Mouse (Mus musculus): ENCODE data around the gene Ahdc1. TPM values are rescaled to one million over a fixed set of nuclear protein-coding genes. Genes with fewer than 3 reads are reported as not detected.

Ahdc1 gene
- polyA plus RNA-seq, 1 experiment from 2014 or later = 8.1 TPM

DNA sequence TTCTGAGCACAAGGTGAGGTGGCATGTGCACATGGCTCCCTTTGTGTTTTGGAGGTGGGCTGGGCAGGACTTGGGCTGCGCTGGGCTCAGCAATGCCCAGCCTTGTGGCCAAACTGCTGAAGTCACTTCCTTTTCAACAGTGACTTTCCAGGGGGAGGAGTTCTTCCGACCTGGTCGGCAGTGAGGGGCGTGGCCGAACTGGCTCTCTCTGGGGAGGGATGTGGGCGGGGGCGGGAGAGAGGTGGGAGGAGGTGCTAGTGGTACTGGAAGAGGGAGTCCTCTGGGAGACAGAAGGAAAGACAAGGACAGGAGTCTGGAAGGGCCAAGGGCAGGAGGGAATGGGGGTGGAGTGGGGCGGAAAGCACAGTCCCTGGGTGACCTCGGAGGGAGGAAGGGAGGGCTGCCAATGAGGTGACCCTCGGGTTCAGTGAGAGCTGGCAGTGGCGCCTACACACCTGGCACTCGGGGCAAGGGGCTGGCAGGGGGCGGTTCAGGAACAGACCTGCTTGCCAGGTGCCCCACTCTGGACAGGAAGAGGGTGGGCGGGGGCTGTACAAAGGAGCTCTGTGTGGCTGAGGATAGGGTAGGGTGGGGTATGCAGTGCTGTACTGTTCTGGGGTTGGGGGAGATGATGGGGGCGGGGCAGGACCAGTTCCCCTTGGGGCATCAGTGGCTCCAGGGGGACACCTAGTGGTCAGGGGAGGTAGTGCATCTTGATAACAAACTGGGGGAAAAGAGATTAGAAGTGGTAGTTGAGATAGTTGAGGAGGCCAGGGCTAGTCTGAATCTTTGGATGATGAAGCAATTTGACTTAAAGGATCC, 45.2 kb downstream of the Ahdc1 start:
- Histone ChIP-seq H3K27me3 (no peaks in the 10 kb centered on the region), H3K9me3 (no peaks in the 10 kb centered on the region), H3K9ac (no peak overlapping the region), H3K4me1 (peaks cover 63% of the 10 kb centered on the region), H3K27ac (peak overlapping the region; percentile 53; the same call in 1 of the 2 replicates), H3K36me3 (replicated peaks) (peaks cover 15% of the 10 kb centered on the region), H3K4me3 (replicated peaks) (no peak overlapping the region), H3K4me2 (peak overlapping the region; percentile 19; the same call in 1 of the 2 replicates)
- ATAC-seq (ENCODE audit: low FRiP score) = peak; percentile 71
- WGBS = 3% methylated on average over 15 of the region's 15 CpGs

DNA sequence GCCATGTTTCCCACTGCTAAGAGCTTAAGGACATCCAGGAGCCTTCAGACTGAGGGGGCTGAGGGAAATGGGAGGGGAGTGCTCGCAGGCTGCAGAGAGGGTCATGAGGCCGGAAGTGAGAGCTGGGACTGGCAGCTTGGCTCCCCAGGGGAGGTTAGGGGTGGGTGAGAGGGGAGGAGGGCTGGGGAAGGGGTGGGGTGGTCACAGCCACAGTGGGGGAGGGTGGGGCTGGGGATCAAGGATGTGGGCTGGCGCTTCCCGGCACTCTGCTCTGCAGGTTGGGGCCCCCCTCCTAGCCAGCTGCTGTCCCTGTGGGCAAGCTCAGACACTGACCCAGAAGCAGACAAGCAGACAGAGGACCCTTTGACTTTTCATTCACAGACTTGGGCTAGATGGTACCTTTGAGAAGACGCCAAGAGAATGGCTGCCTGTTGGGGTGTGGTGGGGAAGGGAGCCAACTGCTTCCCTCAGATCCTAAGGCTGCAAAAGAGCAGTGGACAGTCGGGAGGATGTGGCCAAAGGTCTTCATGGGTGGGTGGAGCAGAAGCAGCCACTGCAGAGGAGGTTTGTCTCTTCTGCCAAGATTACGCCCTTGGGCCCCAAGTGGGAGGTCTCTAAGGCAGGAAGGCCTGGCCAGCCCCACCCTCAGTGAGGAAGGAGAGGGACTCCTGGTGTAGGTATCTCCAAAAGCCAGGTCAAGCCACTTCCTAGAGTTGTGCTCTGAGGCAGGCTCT, 46.5 kb downstream of the Ahdc1 start:
- Histone ChIP-seq H3K9ac (no peak overlapping the region), H3K27me3 (no peaks in the 10 kb centered on the region), H3K4me3 (replicated peaks) (no peak overlapping the region), H3K4me2 (no peak overlapping the region), H3K9me3 (no peaks in the 10 kb centered on the region), H3K4me1 (peaks cover 51% of the 10 kb centered on the region), H3K27ac (no peak overlapping the region), H3K36me3 (replicated peaks) (peaks cover 28% of the 10 kb centered on the region)
- ATAC-seq (ENCODE audit: low FRiP score) = no peak
- 48% methylated on average over 7 of the region's 7 CpGs for WGBS

DNA sequence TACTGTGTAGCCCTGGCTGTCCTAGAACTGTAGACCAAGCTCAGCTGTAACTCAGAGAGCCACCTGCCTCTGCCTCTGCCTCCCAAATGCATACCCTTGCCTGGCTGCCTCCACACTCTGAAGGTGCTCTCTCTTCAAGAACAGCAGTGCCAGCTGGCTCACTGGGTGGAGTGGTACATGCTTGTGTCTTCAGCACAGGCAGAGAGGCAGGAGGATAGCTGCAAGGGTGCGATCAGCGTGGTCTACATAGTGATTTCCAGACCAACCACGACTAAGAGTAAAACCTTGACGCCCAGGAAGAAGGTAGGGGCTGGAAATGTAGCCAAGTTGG, 47.0 kb downstream of the Ahdc1 start:
- Histone ChIP-seq H3K27ac (no peak overlapping the region), H3K4me2 (no peak overlapping the region), H3K9ac (no peak overlapping the region), H3K4me3 (replicated peaks) (no peak overlapping the region), H3K36me3 (replicated peaks) (peaks cover 33% of the 10 kb centered on the region), H3K9me3 (no peaks in the 10 kb centered on the region), H3K27me3 (no peaks in the 10 kb centered on the region), H3K4me1 (peaks cover 45% of the 10 kb centered on the region)
- 90% methylated on average over 4 of the region's 4 CpGs for WGBS
- no peak for ATAC-seq (ENCODE audit: low FRiP score)

DNA sequence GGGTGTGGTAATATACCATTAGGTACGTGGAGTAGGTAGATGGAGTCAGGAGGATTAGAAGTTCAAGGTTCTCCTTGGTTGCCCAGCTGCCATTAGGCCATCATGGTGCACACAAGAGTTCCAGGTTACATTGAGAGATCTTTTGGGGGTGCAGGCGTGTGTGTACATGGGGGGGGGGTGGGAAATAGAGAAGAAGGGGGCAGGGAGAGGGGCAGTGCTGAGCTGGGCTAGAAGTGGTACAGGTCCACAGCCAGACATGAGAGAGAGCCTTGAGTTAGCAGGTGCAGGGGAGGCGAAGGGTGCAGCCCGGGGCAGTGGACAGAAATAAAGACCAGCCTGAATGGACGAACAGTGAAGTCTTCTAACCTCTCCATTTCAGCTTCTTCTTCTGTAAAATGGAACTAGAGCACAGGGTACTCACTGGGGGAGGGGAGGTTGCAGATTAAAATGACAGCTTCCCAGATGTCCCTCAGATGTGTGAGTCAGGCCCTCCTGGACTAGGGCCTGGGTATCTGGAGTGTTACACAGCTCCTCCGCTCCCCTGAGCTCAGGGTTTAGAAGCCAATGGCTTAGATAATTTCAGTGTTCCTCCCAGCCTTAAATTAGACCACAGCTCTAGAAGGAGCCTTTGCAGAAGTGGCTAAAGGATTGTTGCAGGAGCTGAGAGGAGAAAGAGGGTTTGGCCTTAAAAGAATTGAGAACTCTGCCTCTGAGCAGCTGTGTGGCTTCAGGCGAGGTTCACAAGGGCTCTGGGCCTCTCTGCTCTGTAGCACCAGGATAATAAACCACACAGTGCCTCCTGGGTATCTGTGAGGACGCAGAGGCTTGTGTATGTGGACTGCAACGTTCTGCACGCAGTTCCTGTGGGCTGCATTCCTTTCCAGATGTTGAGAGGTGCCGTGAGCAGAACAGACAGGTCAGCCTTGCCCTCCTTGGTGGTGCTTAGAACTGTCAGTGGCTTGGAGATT, 47.7 kb downstream of the Ahdc1 start:
- Histone ChIP-seq H3K36me3 (replicated peaks) (peaks cover 40% of the 10 kb centered on the region), H3K9me3 (no peaks in the 10 kb centered on the region), H3K27me3 (no peaks in the 10 kb centered on the region), H3K4me3 (replicated peaks) (no peak overlapping the region), H3K4me2 (no peak overlapping the region), H3K27ac (no peak overlapping the region), H3K9ac (no peak overlapping the region), H3K4me1 (peaks cover 43% of the 10 kb centered on the region)
- WGBS = 79% methylated on average over 11 of the region's 11 CpGs
- ATAC-seq (ENCODE audit: low FRiP score) = no peak

DNA sequence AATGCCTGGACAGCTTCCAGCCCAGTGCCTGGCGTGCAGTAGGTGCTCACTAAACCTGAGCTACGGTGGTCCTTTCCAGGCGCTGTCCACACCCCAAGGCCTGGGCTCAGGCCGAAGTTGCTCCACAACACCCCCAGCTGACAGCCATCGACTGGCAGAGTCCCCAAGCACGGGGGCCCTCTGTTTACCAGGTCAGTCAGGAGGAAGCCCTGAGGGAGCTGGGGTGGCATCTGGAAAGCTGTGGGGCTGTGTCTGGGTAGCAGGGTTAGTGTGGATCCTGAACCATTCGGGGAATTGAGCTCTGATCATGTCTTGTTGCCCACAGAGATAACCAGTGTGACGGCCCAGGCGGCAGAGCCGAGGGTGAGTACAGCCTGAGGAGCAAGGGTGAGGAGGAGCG, 49.6 kb downstream of the Ahdc1 start:
- no peak for ATAC-seq (ENCODE audit: low FRiP score)
- H3K27ac ChIP-seq = no peak overlapping the region
- no peak overlapping the region for H3K4me3 ChIP-seq (replicated peaks)
- H3K4me2 ChIP-seq = no peak overlapping the region
- WGBS = 92% methylated on average over 11 of the region's 11 CpGs
- H3K27me3 ChIP-seq = no peaks in the 10 kb centered on the region
- peaks cover 53% of the 10 kb centered on the region for H3K36me3 ChIP-seq (replicated peaks)
- peaks cover 35% of the 10 kb centered on the region for H3K4me1 ChIP-seq
- no peaks in the 10 kb centered on the region for H3K9me3 ChIP-seq
- no peak overlapping the region for H3K9ac ChIP-seq

DNA sequence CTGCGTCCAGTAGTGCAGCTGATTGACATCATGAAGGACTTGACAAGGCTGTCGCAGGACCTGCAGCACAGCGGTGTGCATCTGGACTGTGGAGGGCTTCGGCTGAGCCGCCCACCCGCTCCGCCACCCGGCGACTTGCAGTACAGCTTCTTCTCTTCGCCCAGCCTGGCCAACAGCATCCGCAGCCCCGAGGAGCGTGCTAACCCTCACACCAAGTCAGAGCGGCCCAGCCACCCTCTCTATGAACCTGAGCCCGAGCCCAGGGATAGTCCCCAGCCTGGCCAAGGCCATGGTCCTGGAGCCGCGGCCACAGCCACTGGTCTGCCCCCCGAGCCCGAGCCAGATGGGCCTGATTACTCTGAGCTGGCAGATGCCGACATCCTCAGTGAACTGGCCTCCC, 50.7 kb downstream of the Ahdc1 start:
- H3K9ac ChIP-seq = no peak overlapping the region
- H3K4me1 ChIP-seq = peaks cover 24% of the 10 kb centered on the region
- ATAC-seq (ENCODE audit: low FRiP score) = no peak
- no peaks in the 10 kb centered on the region for H3K27me3 ChIP-seq
- H3K36me3 ChIP-seq (replicated peaks) = peaks cover 59% of the 10 kb centered on the region
- no peak overlapping the region for H3K4me3 ChIP-seq (replicated peaks)
- H3K9me3 ChIP-seq = no peaks in the 10 kb centered on the region
- no peak overlapping the region for H3K27ac ChIP-seq
- H3K4me2 ChIP-seq = no peak overlapping the region
- WGBS = 93% methylated on average over 20 of the region's 20 CpGs

DNA sequence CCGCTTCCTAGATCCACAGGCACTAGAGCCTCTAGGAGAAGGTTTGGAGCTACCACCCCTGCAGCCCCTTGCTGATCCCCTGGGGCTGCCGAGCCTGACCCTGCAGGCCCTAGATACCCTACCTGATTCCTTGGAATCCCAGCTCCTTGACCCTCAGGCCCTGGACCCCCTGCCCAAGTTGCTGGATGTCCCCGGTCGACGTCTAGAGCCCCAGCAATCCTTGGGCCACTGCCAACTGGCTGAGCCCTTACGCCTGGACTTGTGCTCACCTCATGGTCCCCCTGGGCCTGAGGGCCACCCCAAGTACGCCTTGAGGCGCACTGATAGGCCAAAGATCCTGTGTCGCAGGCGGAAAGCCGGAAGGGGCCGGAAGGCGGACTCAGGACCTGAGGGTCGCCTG, 51.2 kb downstream of the Ahdc1 start:
- Histone ChIP-seq H3K4me1 (peaks cover 22% of the 10 kb centered on the region), H3K27me3 (no peaks in the 10 kb centered on the region), H3K36me3 (replicated peaks) (peaks cover 59% of the 10 kb centered on the region), H3K9me3 (no peaks in the 10 kb centered on the region), H3K4me3 (replicated peaks) (no peak overlapping the region), H3K4me2 (no peak overlapping the region), H3K9ac (no peak overlapping the region), H3K27ac (no peak overlapping the region)
- WGBS = 97% methylated on average over 14 of the region's 14 CpGs
- no peak for ATAC-seq (ENCODE audit: low FRiP score)

DNA sequence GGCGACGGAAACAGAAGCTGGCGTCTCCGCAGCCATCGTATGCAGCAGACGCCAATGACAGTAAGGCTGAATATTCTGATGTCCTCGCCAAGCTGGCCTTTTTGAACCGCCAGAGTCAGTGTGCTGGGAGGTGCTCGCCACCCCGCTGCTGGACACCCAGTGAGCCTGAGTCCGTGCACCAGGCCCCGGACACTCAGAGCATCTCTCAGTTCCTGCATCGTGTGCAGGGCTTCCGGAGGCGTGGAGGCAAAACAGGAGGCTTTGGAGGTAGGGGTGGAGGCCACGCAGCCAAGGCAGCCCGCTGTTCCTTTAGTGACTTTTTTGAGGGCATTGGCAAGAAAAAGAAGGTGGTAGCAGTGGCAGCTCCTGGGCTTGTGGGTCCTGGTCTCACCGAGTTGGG, 52.1 kb downstream of the Ahdc1 start:
- no peaks in the 10 kb centered on the region for H3K27me3 ChIP-seq
- H3K4me1 ChIP-seq = peaks cover 13% of the 10 kb centered on the region; the same call in 1 of the 2 replicates
- peaks cover 59% of the 10 kb centered on the region for H3K36me3 ChIP-seq (replicated peaks)
- no peak overlapping the region for H3K27ac ChIP-seq
- WGBS = 94% methylated on average over 18 of the region's 18 CpGs
- H3K9me3 ChIP-seq = no peaks in the 10 kb centered on the region
- ATAC-seq (ENCODE audit: low FRiP score) = no peak
- no peak overlapping the region for H3K9ac ChIP-seq
- H3K4me3 ChIP-seq (replicated peaks) = no peak overlapping the region
- no peak overlapping the region for H3K4me2 ChIP-seq

DNA sequence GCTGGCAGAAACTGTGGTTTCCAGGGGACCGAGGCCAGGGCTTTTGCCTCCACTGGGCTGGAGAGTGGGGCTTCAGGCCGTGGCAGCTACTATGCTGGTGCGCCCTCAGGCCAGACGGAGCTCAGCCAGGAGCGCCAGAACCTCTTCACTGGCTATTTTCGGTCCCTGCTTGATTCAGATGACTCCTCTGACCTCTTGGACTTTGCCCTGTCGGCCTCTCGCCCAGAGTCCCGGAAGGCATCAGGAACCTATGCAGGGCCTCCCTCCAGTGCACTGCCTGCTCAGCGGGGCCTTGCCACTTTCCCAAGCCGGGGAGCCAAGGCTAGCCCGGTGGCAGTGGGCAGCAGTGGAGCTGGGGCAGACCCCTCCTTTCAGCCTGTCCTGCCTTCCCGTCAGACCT, 52.7 kb downstream of the Ahdc1 start:
- Histone ChIP-seq H3K9me3 (no peaks in the 10 kb centered on the region), H3K27ac (no peak overlapping the region), H3K4me3 (replicated peaks) (no peak overlapping the region), H3K4me2 (no peak overlapping the region), H3K36me3 (replicated peaks) (peaks cover 59% of the 10 kb centered on the region), H3K27me3 (no peaks in the 10 kb centered on the region), H3K9ac (no peak overlapping the region), H3K4me1 (peaks cover 10% of the 10 kb centered on the region; the same call in 1 of the 2 replicates)
- 95% methylated on average over 13 of the region's 13 CpGs for WGBS
- no peak for ATAC-seq (ENCODE audit: low FRiP score)

DNA sequence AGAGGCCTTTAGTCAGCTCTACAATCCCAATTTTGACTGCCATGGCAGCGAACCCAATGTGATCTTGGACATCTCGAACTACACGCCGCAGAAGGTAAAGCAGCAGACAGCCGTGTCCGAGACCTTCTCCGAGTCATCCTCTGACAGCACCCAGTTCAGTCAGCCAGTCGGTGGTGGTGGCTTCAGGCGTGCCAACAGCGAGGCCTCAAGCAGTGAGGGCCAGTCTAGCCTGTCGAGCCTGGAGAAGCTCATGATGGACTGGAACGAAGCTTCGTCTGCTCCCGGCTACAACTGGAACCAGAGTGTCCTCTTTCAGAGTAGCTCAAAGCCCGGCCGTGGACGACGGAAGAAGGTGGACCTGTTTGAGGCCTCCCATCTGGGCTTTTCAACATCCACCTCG, 53.7 kb downstream of the Ahdc1 start:
- Histone ChIP-seq H3K9me3 (no peaks in the 10 kb centered on the region), H3K4me2 (no peak overlapping the region), H3K27me3 (no peaks in the 10 kb centered on the region), H3K36me3 (replicated peaks) (peaks cover 63% of the 10 kb centered on the region), H3K9ac (no peak overlapping the region), H3K4me1 (no peaks in the 10 kb centered on the region), H3K4me3 (replicated peaks) (no peak overlapping the region), H3K27ac (no peak overlapping the region)
- ATAC-seq (ENCODE audit: low FRiP score) = no peak
- 96% methylated on average over 19 of the region's 19 CpGs for WGBS

DNA sequence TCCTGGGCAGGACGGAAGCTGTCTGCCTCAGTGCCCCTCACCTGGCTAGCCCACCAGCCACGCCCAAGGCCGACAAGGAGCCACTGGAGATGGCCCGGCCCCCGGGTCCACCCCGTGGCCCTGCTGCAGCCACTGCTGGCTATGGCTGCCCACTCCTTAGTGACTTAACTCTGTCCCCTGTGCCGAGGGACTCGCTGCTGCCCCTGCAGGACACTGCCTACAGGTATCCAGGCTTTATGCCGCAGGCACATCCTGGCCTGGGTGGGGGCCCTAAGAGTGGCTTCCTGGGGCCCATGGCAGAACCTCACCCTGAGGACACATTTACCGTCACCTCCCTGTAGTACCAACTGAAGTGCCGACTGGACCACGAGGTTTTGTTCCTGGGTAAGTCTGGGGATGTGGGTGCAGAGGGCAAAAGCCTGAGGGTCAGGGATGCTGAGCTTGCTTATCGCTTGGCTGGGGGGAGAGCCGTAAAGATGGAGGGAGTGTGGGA, 54.9 kb downstream of the Ahdc1 start:
- no peak overlapping the region for H3K9ac ChIP-seq
- WGBS = 92% methylated on average over 14 of the region's 14 CpGs
- no peak overlapping the region for H3K4me2 ChIP-seq
- no peak for ATAC-seq (ENCODE audit: low FRiP score)
- no peaks in the 10 kb centered on the region for H3K27me3 ChIP-seq
- H3K4me1 ChIP-seq = peaks cover 2% of the 10 kb centered on the region; the same call in 1 of the 2 replicates
- no peaks in the 10 kb centered on the region for H3K9me3 ChIP-seq
- H3K27ac ChIP-seq = no peak overlapping the region
- peaks cover 62% of the 10 kb centered on the region for H3K36me3 ChIP-seq (replicated peaks)
- no peak overlapping the region for H3K4me3 ChIP-seq (replicated peaks)

Data from forebrain, embryonic 12.5 days (tissue).